Mouse (Mus musculus): ENCODE results near the gene Tmem163. TPM values are rescaled to one million over a fixed set of nuclear protein-coding genes. Genes with fewer than 3 reads are reported as not detected.

Gene Tmem163
- polyA plus RNA-seq, 1 experiment, result 10.6 TPM

- no peak for DNase-seq (ENCODE audit: low read depth in 1 of 2, low spot score in 2 of 2)
- no peak for TF ChIP-seq POLR2A (IDR thresholded peaks at IDR 0.05; ENCODE audit: low read depth, low read length)
- TF ChIP-seq CTCF (IDR thresholded peaks at IDR 0.05; ENCODE audit: extremely low read depth, insufficient read depth, insufficient read length, insufficient replicate concordance), result no peak
Measured at GRCm38 (mm10) chr1:127651564-127651963, 27.8 kb downstream of the Tmem163 start.

GRCm38 (mm10) chr1:127642976-127643769 lies 36.2 kb downstream of the Tmem163 start:
- no peaks in the 10 kb centered on the region for H3K27me3 ChIP-seq (ENCODE audit: control insufficient read depth, insufficient read depth, low read length)
- H3K36me3 ChIP-seq (ENCODE audit: control insufficient read depth, insufficient read depth, low read length), result no peaks in the 10 kb centered on the region
- DNase-seq (ENCODE audit: low read depth in 1 of 2, low spot score in 2 of 2), result no peak
- H3K4me1 ChIP-seq (ENCODE audit: control insufficient read depth, insufficient read depth, insufficient read length), result peaks cover 3% of the 10 kb centered on the region
- H3K27ac ChIP-seq (ENCODE audit: insufficient read depth, low read length), result no peak overlapping the region
- TF ChIP-seq CTCF (IDR thresholded peaks at IDR 0.05; ENCODE audit: extremely low read depth, insufficient read depth, insufficient read length, insufficient replicate concordance) (no peak), POLR2A (IDR thresholded peaks at IDR 0.05; ENCODE audit: low read depth, low read length) (no peak)
- H3K4me3 ChIP-seq (ENCODE audit: extremely low read depth, insufficient read depth, insufficient read length), result no peak overlapping the region
- WGBS, result 88% methylated on average over 12 of the region's 12 CpGs

More at GRCm38 (mm10) chr1:127651564-127651963, 27.8 kb downstream of the Tmem163 start:
- H3K27me3 ChIP-seq (ENCODE audit: control insufficient read depth, insufficient read depth, low read length), result no peaks in the 10 kb centered on the region
- H3K27ac ChIP-seq (ENCODE audit: insufficient read depth, low read length), result no peak overlapping the region
- WGBS, result 74% methylated on average over 2 of the region's 2 CpGs
- no peak overlapping the region for H3K4me3 ChIP-seq (ENCODE audit: extremely low read depth, insufficient read depth, insufficient read length)
- no peaks in the 10 kb centered on the region for H3K4me1 ChIP-seq (ENCODE audit: control insufficient read depth, insufficient read depth, insufficient read length)
- H3K36me3 ChIP-seq (ENCODE audit: control insufficient read depth, insufficient read depth, low read length), result peaks cover 3% of the 10 kb centered on the region; the same call in 1 of the 2 replicates

- no peak for DNase-seq (ENCODE audit: low read depth in 1 of 2, low spot score in 2 of 2)
- 39% methylated on average over 2 of the region's 2 CpGs for WGBS
- Histone ChIP-seq H3K27me3 (ENCODE audit: control insufficient read depth, insufficient read depth, low read length) (no peaks in the 10 kb centered on the region), H3K36me3 (ENCODE audit: control insufficient read depth, insufficient read depth, low read length) (no peaks in the 10 kb centered on the region; the same call in 1 of the 2 replicates), H3K27ac (ENCODE audit: insufficient read depth, low read length) (no peak overlapping the region), H3K4me1 (ENCODE audit: control insufficient read depth, insufficient read depth, insufficient read length) (peaks cover 7% of the 10 kb centered on the region), H3K4me3 (ENCODE audit: extremely low read depth, insufficient read depth, insufficient read length) (no peak overlapping the region)
- TF ChIP-seq CTCF (IDR thresholded peaks at IDR 0.05; ENCODE audit: extremely low read depth, insufficient read depth, insufficient read length, insufficient replicate concordance), result no peak
- no peak for TF ChIP-seq POLR2A (IDR thresholded peaks at IDR 0.05; ENCODE audit: low read depth, low read length)
Measured at GRCm38 (mm10) chr1:127637917-127638316, 41.4 kb downstream of the Tmem163 start.

GRCm38 (mm10) chr1:127627151-127627550 lies 52.2 kb downstream of the Tmem163 start:
- peaks cover 8% of the 10 kb centered on the region; the same call in 1 of the 2 replicates for H3K4me1 ChIP-seq (ENCODE audit: control insufficient read depth, insufficient read depth, insufficient read length)
- no peak overlapping the region for H3K27ac ChIP-seq (ENCODE audit: insufficient read depth, low read length)
- no peaks in the 10 kb centered on the region for H3K36me3 ChIP-seq (ENCODE audit: control insufficient read depth, insufficient read depth, low read length)
- 82% methylated on average over 7 of the region's 7 CpGs for WGBS
- no peak overlapping the region for H3K4me3 ChIP-seq (ENCODE audit: extremely low read depth, insufficient read depth, insufficient read length)
- no peaks in the 10 kb centered on the region for H3K27me3 ChIP-seq (ENCODE audit: control insufficient read depth, insufficient read depth, low read length)
- TF ChIP-seq POLR2A (IDR thresholded peaks at IDR 0.05; ENCODE audit: low read depth, low read length), result no peak
- DNase-seq (ENCODE audit: low read depth in 1 of 2, low spot score in 2 of 2), result no peak

- WGBS, result 50% methylated on average over 5 of the region's 5 CpGs
- Histone ChIP-seq H3K4me3 (ENCODE audit: extremely low read depth, insufficient read depth, insufficient read length) (no peak overlapping the region), H3K27ac (ENCODE audit: insufficient read depth, low read length) (no peak overlapping the region), H3K27me3 (ENCODE audit: control insufficient read depth, insufficient read depth, low read length) (no peaks in the 10 kb centered on the region), H3K36me3 (ENCODE audit: control insufficient read depth, insufficient read depth, low read length) (no peaks in the 10 kb centered on the region), H3K4me1 (ENCODE audit: control insufficient read depth, insufficient read depth, insufficient read length) (peaks cover 8% of the 10 kb centered on the region; the same call in 1 of the 2 replicates)
- TF ChIP-seq POLR2A (IDR thresholded peaks at IDR 0.05; ENCODE audit: low read depth, low read length) (no peak), CTCF (IDR thresholded peaks at IDR 0.05; ENCODE audit: extremely low read depth, insufficient read depth, insufficient read length, insufficient replicate concordance) (no peak)
- peak; percentile 8 to 46 for DNase-seq (ENCODE audit: low read depth in 1 of 2, low spot score in 2 of 2)
Measured at GRCm38 (mm10) chr1:127625577-127626362, 53.6 kb downstream of the Tmem163 start.

GRCm38 (mm10) chr1:127622349-127622748 lies 57.0 kb downstream of the Tmem163 start:
- WGBS, result 89% methylated on average over 5 of the region's 5 CpGs
- H3K27ac ChIP-seq (ENCODE audit: insufficient read depth, low read length), result no peak overlapping the region

More at GRCm38 (mm10) chr1:127622349-127622748, 57.0 kb downstream of the Tmem163 start:
- H3K27me3 ChIP-seq (ENCODE audit: control insufficient read depth, insufficient read depth, low read length), result no peaks in the 10 kb centered on the region
- no peaks in the 10 kb centered on the region for H3K36me3 ChIP-seq (ENCODE audit: control insufficient read depth, insufficient read depth, low read length)
- TF ChIP-seq CTCF (IDR thresholded peaks at IDR 0.05; ENCODE audit: extremely low read depth, insufficient read depth, insufficient read length, insufficient replicate concordance) (no peak), POLR2A (IDR thresholded peaks at IDR 0.05; ENCODE audit: low read depth, low read length) (no peak)
- no peak for DNase-seq (ENCODE audit: low read depth in 1 of 2, low spot score in 2 of 2)
- H3K4me3 ChIP-seq (ENCODE audit: extremely low read depth, insufficient read depth, insufficient read length), result no peak overlapping the region
- peaks cover 8% of the 10 kb centered on the region; the same call in 1 of the 2 replicates for H3K4me1 ChIP-seq (ENCODE audit: control insufficient read depth, insufficient read depth, insufficient read length)
